Mouse (Mus musculus): ENCODE measurements around the gene Fkbp4.

Fkbp4 gene

GRCm38 (mm10) chr6:128438317-128438870 is at the start of gene Fkbp4:
Fkbp4 (minus strand) TSS chr6:128438677.
- DNase-seq (ENCODE audit: low spot score) = no peak

- no peak for DNase-seq (ENCODE audit: low spot score)
Measured at GRCm38 (mm10) chr6:128487736-128488135, 49.3 kb upstream of the Fkbp4 start.

GRCm38 (mm10) chr6:128479463-128480454 is 41.3 kb upstream of the Fkbp4 start:
- DNase-seq (ENCODE audit: low spot score) = peak; percentile 96

GRCm38 (mm10) chr6:128477495-128477894 is 39.0 kb upstream of the Fkbp4 start:
- no peak for DNase-seq (ENCODE audit: low spot score)

- no peak for DNase-seq (ENCODE audit: low spot score)
Measured at GRCm38 (mm10) chr6:128474112-128474511, 35.6 kb upstream of the Fkbp4 start.

GRCm38 (mm10) chr6:128469451-128469850 is 31.0 kb upstream of the Fkbp4 start:
- no peak for DNase-seq (ENCODE audit: low spot score)

- no peak for DNase-seq (ENCODE audit: low spot score)
Measured at GRCm38 (mm10) chr6:128467298-128467697, 28.8 kb upstream of the Fkbp4 start.

- DNase-seq (ENCODE audit: low spot score) = no peak
Measured at GRCm38 (mm10) chr6:128466563-128466962, 28.1 kb upstream of the Fkbp4 start.

- DNase-seq (ENCODE audit: low spot score) = no peak
Measured at GRCm38 (mm10) chr6:128466043-128466442, 27.6 kb upstream of the Fkbp4 start.

GRCm38 (mm10) chr6:128464996-128465395 is 26.5 kb upstream of the Fkbp4 start:
- DNase-seq (ENCODE audit: low spot score) = no peak

GRCm38 (mm10) chr6:128461606-128462005 is 23.1 kb upstream of the Fkbp4 start:
- no peak for DNase-seq (ENCODE audit: low spot score)

- no peak for DNase-seq (ENCODE audit: low spot score)
Measured at GRCm38 (mm10) chr6:128460729-128461503, 22.4 kb upstream of the Fkbp4 start.

- DNase-seq (ENCODE audit: low spot score) = no peak
Measured at GRCm38 (mm10) chr6:128460321-128460720, 21.8 kb upstream of the Fkbp4 start.

GRCm38 (mm10) chr6:128457186-128457585 is 18.7 kb upstream of the Fkbp4 start:
- no peak for DNase-seq (ENCODE audit: low spot score)

GRCm38 (mm10) chr6:128455835-128456605 is 17.5 kb upstream of the Fkbp4 start:
- no peak for DNase-seq (ENCODE audit: low spot score)

GRCm38 (mm10) chr6:128447063-128447462 is 8.6 kb upstream of the Fkbp4 start:
- DNase-seq (ENCODE audit: low spot score) = no peak

GRCm38 (mm10) chr6:128445761-128446535 is 7.5 kb upstream of the Fkbp4 start:
- no peak for DNase-seq (ENCODE audit: low spot score)

GRCm38 (mm10) chr6:128440238-128440637 is 1.8 kb upstream of the Fkbp4 start:
- no peak for DNase-seq (ENCODE audit: low spot score)

GRCm38 (mm10) chr6:128438871-128439341 is 429 bp upstream of the Fkbp4 start:
- no peak for DNase-seq (ENCODE audit: low spot score)

GRCm38 (mm10) chr6:128437731-128438316 is 653 bp downstream of the Fkbp4 start:
- no peak for DNase-seq (ENCODE audit: low spot score)
